Mouse (Mus musculus) MEL (cell line): Measurements from ENCODE around the gene Sertad1. TPM values are rescaled to one million over a fixed set of nuclear protein-coding genes. Genes with fewer than 3 reads are reported as not detected.
A peak's percentile ranks its signal among the peaks of the same experiment; 100 is the strongest.

Experiments
- DNase-seq: peaks from one replicate; pipeline ENCODE4 v3.0.0; 2011; ENCODE audit warnings: low read depth, low spot score
- H3K27ac ChIP-seq: 2 replicates; pipeline ENCODE4 v1.5.1; 2012; ENCODE audit warnings: low read depth, mild to moderate bottlenecking, control low read depth, low read length, moderate library complexity; ENCODE audit not compliant: control insufficient read depth
- H3K27me3 ChIP-seq, 2 experiments: fragments of 150-350 bp in 1 of 2; sonication (generic) in 1 of 2; 2 replicates each; pipeline ENCODE4 v1.6.1; 2012; ENCODE audit warnings: low read length in 2 of 2, mild to moderate bottlenecking in 2 of 2, improper control_type of control experiment in 1 of 2, moderate library complexity in 1 of 2; ENCODE audit not compliant: insufficient read depth in 2 of 2, control insufficient read depth in 1 of 2
- H3K36me3 ChIP-seq, 2 experiments: 2 replicates each; pipeline ENCODE4 v1.6.1; 2012 to 2014; ENCODE audit warnings: low read length in 2 of 2, improper control_type of control experiment in 1 of 2, inconsistent platforms in 1 of 2, mild to moderate bottlenecking in 1 of 2; ENCODE audit not compliant: insufficient read depth in 2 of 2, control insufficient read depth in 1 of 2
- H3K4me1 ChIP-seq, 2 experiments: fragments of 150-350 bp in 1 of 2; sonication (generic) in 1 of 2; 2 replicates each; pipeline ENCODE4 v1.6.1; 2012; ENCODE audit warnings: low read length in 2 of 2, improper control_type of control experiment in 1 of 2, mild to moderate bottlenecking in 1 of 2; ENCODE audit not compliant: insufficient read depth in 2 of 2, control insufficient read depth in 1 of 2
- H3K4me3 ChIP-seq, 2 experiments: fragments of 150-350 bp in 1 of 2; sonication (generic) in 1 of 2; 2 replicates each; pipeline ENCODE4 v1.5.1; 2012; ENCODE audit warnings: low read depth in 2 of 2, low read length in 2 of 2, mild to moderate bottlenecking in 2 of 2, moderate library complexity in 2 of 2, control low read depth in 1 of 2, improper control_type of control experiment in 1 of 2; ENCODE audit not compliant: control insufficient read depth in 1 of 2, insufficient read depth in 1 of 2
- H3K79me2 ChIP-seq: 2 replicates; pipeline ENCODE4 v1.6.1; 2012; ENCODE audit warnings: mild to moderate bottlenecking, low read length, moderate library complexity; ENCODE audit not compliant: control insufficient read depth, poor library complexity, insufficient read depth
- H3K9ac ChIP-seq: 2 replicates; pipeline ENCODE4 v1.6.1; 2012; ENCODE audit warnings: low read depth, mild to moderate bottlenecking, control low read depth, low read length, moderate library complexity; ENCODE audit not compliant: control insufficient read depth, poor library complexity, severe bottlenecking
- H3K9me3 ChIP-seq: fragments of 150-350 bp; sonication (generic); replicated peaks from 2 replicates; pipeline ENCODE4 v1.6.1; 2012; ENCODE audit warnings: mild to moderate bottlenecking, low read length, improper control_type of control experiment, moderate library complexity; ENCODE audit not compliant: insufficient read depth
- BHLHE40 ChIP-seq: IDR thresholded peaks from 2 replicates; pipeline ENCODE4 v1.6.1; 2012; ENCODE audit warnings: low read depth, mild to moderate bottlenecking, inconsistent platforms, low read length, improper control_type of control experiment, borderline replicate concordance
- CHD1 ChIP-seq: IDR thresholded peaks from 2 replicates; pipeline ENCODE4 v1.6.1; 2012; ENCODE audit warnings: low read depth, mild to moderate bottlenecking, inconsistent platforms, low read length, improper control_type of control experiment
- CHD2 ChIP-seq: IDR thresholded peaks from 2 replicates; pipeline ENCODE4 v1.6.1; 2011; ENCODE audit warnings: low read length, improper control_type of control experiment
- ELF1 ChIP-seq: IDR thresholded peaks from 2 replicates; pipeline ENCODE4 v1.6.1; 2014; ENCODE audit warnings: low read depth, mild to moderate bottlenecking, inconsistent platforms, low read length, improper control_type of control experiment, moderate library complexity
- EP300 ChIP-seq, 2 experiments: IDR thresholded peaks; 2 replicates each; pipeline ENCODE4 v1.6.1; 2011; ENCODE audit warnings: improper control_type of control experiment in 2 of 2, low read length in 2 of 2, low read depth in 1 of 2, mild to moderate bottlenecking in 1 of 2
- ETS1 ChIP-seq: IDR thresholded peaks from 2 replicates; pipeline ENCODE4 v1.6.1; 2012; ENCODE audit warnings: low read depth, mild to moderate bottlenecking, inconsistent platforms, low read length, improper control_type of control experiment, moderate library complexity
- GATA1 ChIP-seq: IDR thresholded peaks from 2 replicates; pipeline ENCODE4 v1.6.1; 2011; ENCODE audit warnings: low read depth, low read length, improper control_type of control experiment
- HCFC1 ChIP-seq: IDR thresholded peaks from 2 replicates; pipeline ENCODE4 v1.6.1; 2012; ENCODE audit warnings: low read depth, mild to moderate bottlenecking, inconsistent platforms, low read length, improper control_type of control experiment, moderate library complexity
- JUND ChIP-seq: IDR thresholded peaks from 2 replicates; pipeline ENCODE4 v1.6.1; 2011; ENCODE audit warnings: low read depth, mild to moderate bottlenecking, improper control_type of control experiment, low read length
- MAFK ChIP-seq: IDR thresholded peaks from 2 replicates; pipeline ENCODE4 v1.6.1; 2011; ENCODE audit warnings: low read depth, mild to moderate bottlenecking, low read length, improper control_type of control experiment, borderline replicate concordance
- MAX ChIP-seq: IDR thresholded peaks from 2 replicates; pipeline ENCODE4 v1.6.1; 2011; ENCODE audit warnings: low read length, improper control_type of control experiment
- MAZ ChIP-seq: IDR thresholded peaks from 2 replicates; pipeline ENCODE4 v1.6.1; 2012; ENCODE audit warnings: low read depth, mild to moderate bottlenecking, inconsistent platforms, low read length, improper control_type of control experiment
- MEF2A ChIP-seq: IDR thresholded peaks from 2 replicates; pipeline ENCODE4 v1.6.1; 2014; ENCODE audit warnings: low read depth, mild to moderate bottlenecking, inconsistent platforms, low read length, improper control_type of control experiment; ENCODE audit not compliant: poor library complexity, insufficient replicate concordance, severe bottlenecking; ENCODE audit errors: extremely low read depth
- MXI1 ChIP-seq: IDR thresholded peaks from 2 replicates; pipeline ENCODE4 v1.6.1; 2011; ENCODE audit warnings: mild to moderate bottlenecking, low read depth, low read length, improper control_type of control experiment
- NELFE ChIP-seq: IDR thresholded peaks from 2 replicates; pipeline ENCODE4 v1.6.1; 2011; ENCODE audit warnings: low read depth, low read length, improper control_type of control experiment
- NRF1 ChIP-seq: IDR thresholded peaks from 2 replicates; pipeline ENCODE4 v1.6.1; 2014; ENCODE audit warnings: low read depth, mild to moderate bottlenecking, inconsistent platforms, low read length, improper control_type of control experiment, moderate library complexity; ENCODE audit not compliant: poor library complexity, insufficient read depth, severe bottlenecking
- POLR2A ChIP-seq, 2 experiments: IDR thresholded peaks; 2 replicates each; pipeline ENCODE4 v1.6.1; 2011 to 2012; ENCODE audit warnings: low read length in 2 of 2, mild to moderate bottlenecking in 2 of 2, control low read depth in 1 of 2, improper control_type of control experiment in 1 of 2, low read depth in 1 of 2, moderate library complexity in 1 of 2; ENCODE audit not compliant: control insufficient read depth in 1 of 2, insufficient read depth in 1 of 2, poor library complexity in 1 of 2
- POLR2AphosphoS5 ChIP-seq: IDR thresholded peaks from 2 replicates; pipeline ENCODE4 v1.6.1; 2012; ENCODE audit warnings: low read depth, borderline replicate concordance, mild to moderate bottlenecking, inconsistent platforms, low read length, moderate library complexity, mixed read lengths
- RCOR1 ChIP-seq: IDR thresholded peaks from 2 replicates; pipeline ENCODE4 v1.6.1; 2012; ENCODE audit warnings: low read depth, mild to moderate bottlenecking, inconsistent platforms, low read length, improper control_type of control experiment
- SIN3A ChIP-seq: IDR thresholded peaks from 2 replicates; pipeline ENCODE4 v1.6.1; 2012; ENCODE audit warnings: low read length, improper control_type of control experiment, inconsistent platforms
- SMC3 ChIP-seq: IDR thresholded peaks from 2 replicates; pipeline ENCODE4 v1.6.1; 2011; ENCODE audit warnings: low read depth, low read length, improper control_type of control experiment
- TAL1 ChIP-seq: IDR thresholded peaks from 2 replicates; pipeline ENCODE4 v1.6.1; 2012; ENCODE audit warnings: mild to moderate bottlenecking, inconsistent platforms, low read length, moderate library complexity, mixed read lengths
- TBP ChIP-seq: IDR thresholded peaks from 2 replicates; pipeline ENCODE4 v1.8.0; 2011; ENCODE audit warnings: low read depth, low read length, improper control_type of control experiment
- TCF12 ChIP-seq: IDR thresholded peaks from 2 replicates; pipeline ENCODE4 v1.6.1; 2014; ENCODE audit warnings: low read depth, mild to moderate bottlenecking, inconsistent platforms, low read length, improper control_type of control experiment, moderate library complexity
- UBTF ChIP-seq: IDR thresholded peaks from 2 replicates; pipeline ENCODE4 v1.6.1; 2012; ENCODE audit warnings: low read depth, mild to moderate bottlenecking, inconsistent platforms, low read length, improper control_type of control experiment, moderate library complexity, borderline replicate concordance; ENCODE audit not compliant: insufficient read depth
- USF1 ChIP-seq: IDR thresholded peaks from 2 replicates; pipeline ENCODE4 v1.6.1; 2014; ENCODE audit warnings: low read depth, mild to moderate bottlenecking, inconsistent platforms, low read length, improper control_type of control experiment, moderate library complexity
- ZC3H11A ChIP-seq: IDR thresholded peaks from 2 replicates; pipeline ENCODE4 v1.6.1; 2012; ENCODE audit warnings: low read depth, mild to moderate bottlenecking, inconsistent platforms, low read length, improper control_type of control experiment
- ZNF384 ChIP-seq: IDR thresholded peaks from 2 replicates; pipeline ENCODE4 v1.6.1; 2012; ENCODE audit warnings: low read depth, mild to moderate bottlenecking, inconsistent platforms, low read length, improper control_type of control experiment
- polyA plus RNA-seq, 2 experiments: library from polyadenylated mRNA; stranded (reverse) in 1 of 2; unstranded in 1 of 2; fragments of >175 nt in 1 of 2; fragments of >200 nt in 1 of 2; gene quantifications; 2 replicates each; pipeline versions ENCODE4 v1.2.1 to v1.2.4; 2012; ENCODE audit warnings: low replicate concordance in 2 of 2, low read depth in 1 of 2; ENCODE audit not compliant: insufficient read length in 2 of 2, insufficient read depth in 1 of 2, missing spikeins in 1 of 2
- total RNA-seq: library from RNA; depleted of rRNA; stranded (reverse); fragments of 300-350 nt; gene quantifications from 2 replicates; pipeline ENCODE4 v1.2.3, GENCODE M21; 2012

The Sertad1 gene
- total and polyA plus RNA-seq, 3 experiments = 9.9 to 10.6 TPM; not detected in 1

- Histone ChIP-seq H3K4me1 (peaks cover 14 to 32% of the 10 kb centered on the region in 2 experiments), H3K4me3 (peak overlapping the region; percentile 57 to 74), H3K79me2 (peaks cover 10% of the 10 kb centered on the region)
- DNase-seq = peak; percentile 87
- peak; percentile 36; the same call in 1 of the 2 replicates for TF ChIP-seq HCFC1
- TF ChIP-seq SIN3A = peak; percentile 85
- peak; percentile 96 for TF ChIP-seq ZNF384
- peak; percentile 24; the same call in 1 of the 2 replicates for TF ChIP-seq ETS1
- peak; percentile 90; the same call in 1 of the 2 replicates for TF ChIP-seq CHD1
- no peak for TF ChIP-seq POLR2A (IDR thresholded peaks at IDR 0.05; ENCODE audit: control insufficient read depth in 1 of 2, insufficient read depth in 1 of 2, low read depth in 1 of 2, low read length in 2 of 2, poor library complexity in 1 of 2)
- peak; percentile 58 for TF ChIP-seq MXI1
- TF ChIP-seq TCF12 = no peak
- TF ChIP-seq, all 39 proteins: peak for 6
- H3K27me3 ChIP-seq = no peaks in the 10 kb centered on the region
- peak overlapping the region; percentile 62 for H3K27ac ChIP-seq
- H3K36me3 ChIP-seq = peaks cover 0 to 39% of the 10 kb centered on the region in 2 experiments; a peak in 2 of 4 replicates
- no peaks in the 10 kb centered on the region for H3K9me3 ChIP-seq
- peak overlapping the region; percentile 66 for H3K9ac ChIP-seq
These were observed 474 bp upstream of the Sertad1 start for GRCm38 (mm10) chr7:27486102-27486769.

GRCm38 (mm10) chr7:27487740-27488268 lies 1.1 kb downstream of the Sertad1 start:
- Histone ChIP-seq H3K27ac (peak overlapping the region; percentile 78), H3K36me3 (peaks cover 0 to 38% of the 10 kb centered on the region in 2 experiments; a peak in 2 of 4 replicates), H3K9ac (peak overlapping the region; percentile 87), H3K27me3 (no peaks in the 10 kb centered on the region), H3K79me2 (peaks cover 11% of the 10 kb centered on the region), H3K4me3 (peak overlapping the region; percentile 84 to 94), H3K9me3 (no peaks in the 10 kb centered on the region), H3K4me1 (peaks cover 13 to 32% of the 10 kb centered on the region in 2 experiments)
- peak; percentile 76 for DNase-seq
- no peak for TF ChIP-seq GATA1
- TF ChIP-seq MEF2A = no peak
- TF ChIP-seq UBTF = no peak
- TF ChIP-seq SMC3 = no peak
- TF ChIP-seq TBP = no peak
- TF ChIP-seq MAX = no peak
- TF ChIP-seq EP300 (IDR thresholded peaks at IDR 0.05; ENCODE audit: low read depth in 1 of 2, low read length in 2 of 2) = no peak
- no peak for TF ChIP-seq USF1
- TF ChIP-seq POLR2A (IDR thresholded peaks at IDR 0.05; ENCODE audit: control insufficient read depth in 1 of 2, insufficient read depth in 1 of 2, low read depth in 1 of 2, low read length in 2 of 2, poor library complexity in 1 of 2) = no peak
- no peak; the same call in 1 of the 2 replicates for TF ChIP-seq CHD2
- TF ChIP-seq POLR2AphosphoS5 = no peak
- TF ChIP-seq RCOR1 = no peak
- TF ChIP-seq TAL1 = no peak
- no peak for TF ChIP-seq ELF1
- TF ChIP-seq MAZ = no peak
- TF ChIP-seq BHLHE40 = no peak
- TF ChIP-seq NELFE = no peak
- TF ChIP-seq TCF12 = 0 out of 2 replicates have a peak, but pooled peaks have one; percentile 20
- no peak for TF ChIP-seq MAFK
- peak; percentile 64 for TF ChIP-seq NRF1
- TF ChIP-seq CHD1 = no peak
- TF ChIP-seq HCFC1 = no peak
- peak; percentile 93 for TF ChIP-seq ZNF384
- TF ChIP-seq ZC3H11A = no peak
- TF ChIP-seq JUND = no peak
